8 mouse cellular contexts compared by ENCODE assay signal in the genomic region with DNA sequence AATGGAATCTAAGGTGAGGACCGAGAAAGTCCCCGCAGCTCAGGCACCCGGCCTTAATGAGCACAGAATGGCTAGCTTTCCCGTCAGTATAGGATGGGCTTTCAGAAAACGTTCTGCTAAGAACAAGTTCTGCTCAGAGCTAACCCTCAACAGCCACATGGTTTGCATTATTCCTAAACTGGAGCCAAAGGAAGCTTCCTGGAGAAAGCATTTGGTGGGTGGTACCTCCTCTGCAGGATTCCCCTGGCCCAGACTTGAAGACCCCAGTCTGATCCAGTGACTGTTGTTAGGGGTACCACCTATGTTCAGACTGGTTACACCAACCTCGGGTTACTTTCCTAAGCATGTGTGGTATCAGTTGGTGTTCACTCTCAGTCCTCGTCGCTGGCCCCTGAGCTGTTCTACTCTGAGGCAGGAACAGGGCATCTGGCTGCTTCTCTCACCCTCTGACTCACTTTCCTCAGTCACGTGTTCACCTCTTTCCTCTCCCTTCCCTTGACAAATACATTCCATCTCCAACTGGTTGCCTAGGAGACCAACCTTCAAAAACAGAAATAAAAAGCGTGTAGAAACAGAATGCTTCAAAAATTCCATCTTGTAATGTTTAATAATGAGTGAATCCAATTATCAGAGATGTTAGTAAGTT. TPM values are rescaled to one million over a fixed set of nuclear protein-coding genes. Genes with fewer than 3 reads are reported as not detected.
A peak's percentile ranks its signal among the peaks of the same experiment; 100 is the strongest.
DNase-seq lines count a peak whose midpoint lies in the region; TF ChIP-seq lines count a peak whose summit lies in the region.

No protein-coding gene starts in this region.

- peak overlapping the region; percentile 2 for H3K4me3 ChIP-seq in testis, adult 2 months (ENCODE audit: control insufficient read depth, low read depth, low read length)
- H3K4me3 ChIP-seq in thymus, adult 2 months (ENCODE audit: control insufficient read depth, insufficient read depth, low read length) = no peak overlapping the region

- H3K36me3 ChIP-seq in testis, adult 2 months (ENCODE audit: control insufficient read depth, insufficient read depth, low read length) = no peaks in the 10 kb centered on the region
- H3K36me3 ChIP-seq in thymus, adult 2 months (ENCODE audit: control insufficient read depth, insufficient read depth, low read length) = no peaks in the 10 kb centered on the region

- peaks cover 2% of the 10 kb centered on the region; the same call in 1 of the 2 replicates for H3K4me1 ChIP-seq in testis, adult 2 months (ENCODE audit: control insufficient read depth, insufficient read depth, low read length)
- no peaks in the 10 kb centered on the region for H3K4me1 ChIP-seq in thymus, adult 2 months (replicated peaks; ENCODE audit: control insufficient read depth, insufficient read depth, low read length)

- WGBS in thymus, adult 2 months = 82% methylated on average over 10 of the region's 10 CpGs

- no peaks in the 10 kb centered on the region for H3K27me3 ChIP-seq in testis, adult 2 months (ENCODE audit: control insufficient read depth, insufficient read depth, low read length)
- no peaks in the 10 kb centered on the region for H3K27me3 ChIP-seq in thymus, adult 2 months (ENCODE audit: control insufficient read depth, insufficient read depth, low read length)

- no peak overlapping the region for H3K27ac ChIP-seq in testis, adult 2 months (ENCODE audit: control insufficient read depth, insufficient read depth, low read depth, low read length)
- no peak overlapping the region for H3K27ac ChIP-seq in thymus, adult 2 months (ENCODE audit: control insufficient read depth, insufficient read depth, low read length)

- DNase-seq in testis, postnatal 14 days (ENCODE audit: low spot score) = no peak
- peak; percentile 25 for DNase-seq in embryo, embryonic 11 days
- DNase-seq in heart, postnatal 4 days = peak; percentile 54
- DNase-seq in lung, adult 18-20 months = peak; percentile 30 to 70
- DNase-seq in yolk sac, embryonic 10.5 days (ENCODE audit: low spot score) = peak; percentile 36
- DNase-seq in thymus, adult 2 months = no peak
- DNase-seq in kidney, adult 11 months = no peak

- TF ChIP-seq POLR2A in testis, adult 2 months (IDR thresholded peaks at IDR 0.05; ENCODE audit: control insufficient read depth, low read depth, low read length) = no peak
- TF ChIP-seq POLR2A in thymus, adult 2 months (IDR thresholded peaks at IDR 0.05; ENCODE audit: control insufficient read depth, extremely low read depth, insufficient read depth, low read length, poor library complexity) = no peak

- no peak for TF ChIP-seq CTCF in testis, adult 2 months (IDR thresholded peaks at IDR 0.05; ENCODE audit: control insufficient read depth, insufficient read depth, insufficient replicate concordance, low read depth, low read length)
- no peak for TF ChIP-seq CTCF in thymus, adult 2 months (IDR thresholded peaks at IDR 0.05; ENCODE audit: borderline replicate concordance, control insufficient read depth, extremely low read depth, insufficient read depth, low read length, poor library complexity)

RNA-seq across cellular contexts. Expression of gene Aknad1, which starts 41.9 kb away (rescaled TPM):
- 16.5 and 16.9 TPM in 2 replicates for polyA plus RNA-seq in testis, adult 2 months (2012; rRNA removed)
- under 1 TPM; 0.12 to 0.23 TPM for total RNA-seq in heart, postnatal 4 days (2021)
- 0.05 TPM in 1 of 2 replicates, not detected in the other for polyA plus RNA-seq in thymus, adult 2 months (2012; rRNA removed)

RNA-seq across cellular contexts. Expression of gene Stxbp3, which starts 59.0 kb away (rescaled TPM):
- 3.4 and 4.9 TPM in 2 replicates for polyA plus RNA-seq in testis, adult 2 months (2012; rRNA removed)
- total RNA-seq in heart, postnatal 4 days (2021) = 10 to 100 TPM; 30.6 to 31.7 TPM
- 10.5 and 13.2 TPM in 2 replicates for polyA plus RNA-seq in thymus, adult 2 months (2012; rRNA removed)

RNA-seq across cellular contexts. Expression of gene Gpsm2, which starts 59.3 kb away (rescaled TPM):
- polyA plus RNA-seq in testis, adult 2 months (2012; rRNA removed) = 4.8 and 5.0 TPM in 2 replicates
- 10 to 100 TPM; 24.0 to 24.7 TPM for total RNA-seq in heart, postnatal 4 days (2021)
- 6.2 and 7.8 TPM in 2 replicates for polyA plus RNA-seq in thymus, adult 2 months (2012; rRNA removed)

Comparison
In these comparisons a context has a peak if more than half of its experiments do, and no peak if none do; other contexts are left out.
1. DNase-seq: peak in embryo, embryonic 11 days (single experiment), heart, postnatal 4 days (single experiment), lung, adult 18-20 months (2 of 2) and yolk sac, embryonic 10.5 days (single experiment); none in testis, postnatal 14 days (single experiment), thymus, adult 2 months (single experiment) and kidney, adult 11 months (single experiment).
2. RNA of gene Aknad1, which starts 41.9 kb away (polyA plus RNA-seq): 16.5 to 16.9 TPM in testis, adult 2 months; 0.05 TPM in thymus, adult 2 months; every median in the first group is over 10 times any median in the second.